Mouse (Mus musculus) layer of hippocampus, adult 8-10 months (tissue): ENCODE results near the gene Katnb1. TPM values are rescaled to one million over a fixed set of nuclear protein-coding genes. Genes with fewer than 3 reads are reported as not detected.

ENCODE experiments used
- DNase-seq, 2 experiments: peaks; one replicate each; pipeline ENCODE4 v3.0.0; 2022; ENCODE audit warnings: low spot score in 2 of 2
- total RNA-seq, 4 experiments: library from RNA; stranded (reverse); gene quantifications; 2 replicates each; pipeline ENCODE4 v1.2.4; 2022

The Katnb1 gene
- total RNA-seq, 4 experiments from 2014 or later, result 41.0 to 47.8 (median 43.0) TPM

- no peak for DNase-seq
These were observed 58.0 kb downstream of the Katnb1 start for GRCm38 (mm10) chr8:95139051-95139365.

DNA sequence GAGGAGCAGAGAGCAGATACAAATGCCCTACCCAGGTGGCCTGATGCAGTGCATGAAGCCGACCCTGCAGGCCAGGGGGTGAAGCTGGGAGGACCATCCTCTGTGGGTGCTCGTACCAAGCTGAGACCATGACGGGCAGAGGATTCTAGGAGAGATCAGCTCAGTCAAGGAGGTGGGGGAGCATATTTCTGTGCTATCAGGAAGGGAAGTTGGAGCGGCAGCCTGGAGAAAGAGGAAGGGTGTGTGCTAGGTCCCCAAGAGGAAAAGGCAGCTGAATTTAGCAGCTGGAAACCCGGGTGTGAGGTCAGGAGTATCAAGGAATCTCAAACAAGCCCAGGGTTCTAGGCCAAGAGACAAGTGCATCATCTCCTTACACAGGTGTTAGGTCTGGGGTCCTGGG, 59.6 kb downstream of the Katnb1 start:
- DNase-seq, result no peak

DNA sequence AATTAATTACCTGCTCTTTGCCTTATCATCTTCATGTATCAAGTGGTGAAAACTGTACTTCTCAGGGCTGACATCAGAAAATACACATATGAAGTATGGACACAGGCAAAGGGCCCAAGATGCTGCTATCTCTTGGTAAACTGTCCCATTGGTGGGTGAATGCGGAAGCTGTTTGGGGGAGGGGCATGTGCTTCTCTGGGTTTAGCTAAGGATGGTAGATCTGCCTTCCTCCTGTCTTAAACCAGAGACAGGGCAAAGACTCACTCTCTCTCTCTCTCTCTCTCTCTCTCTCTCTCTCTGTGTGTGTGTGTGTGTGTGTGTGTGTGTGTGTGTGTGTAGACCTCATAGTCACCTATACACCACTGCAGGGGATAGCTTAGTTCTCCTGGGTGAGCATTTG, 60.0 kb downstream of the Katnb1 start:
- no peak for DNase-seq

DNA sequence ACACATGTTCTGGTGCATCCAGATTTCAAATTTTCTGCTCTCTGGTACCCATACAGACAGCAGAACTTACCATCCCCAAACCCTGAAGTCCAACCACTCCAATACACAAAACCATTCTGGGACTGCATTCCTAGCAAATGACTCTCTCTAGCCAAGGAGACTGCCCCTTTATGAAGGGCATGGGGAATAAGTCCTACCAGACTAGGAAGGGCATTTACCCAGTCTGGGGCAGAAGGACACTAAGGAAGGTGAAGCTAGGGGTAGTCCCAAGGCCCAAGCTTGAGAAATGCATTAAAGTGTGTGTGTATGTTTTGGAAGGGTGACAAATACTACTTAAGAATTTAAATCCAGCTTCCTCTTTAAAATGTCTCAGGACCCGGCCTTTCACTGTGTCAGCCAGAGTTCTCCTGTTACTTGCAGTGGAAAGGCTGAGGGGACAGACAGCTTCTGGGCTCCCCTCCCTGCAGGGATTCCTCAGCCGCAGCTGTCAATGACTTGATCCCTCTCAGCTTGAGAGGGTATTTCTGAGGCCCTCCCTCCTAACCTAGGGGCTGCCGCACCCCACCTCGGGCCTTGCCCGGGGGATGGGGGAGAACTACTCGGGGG, 60.6 kb downstream of the Katnb1 start:
- no peak for DNase-seq

DNA sequence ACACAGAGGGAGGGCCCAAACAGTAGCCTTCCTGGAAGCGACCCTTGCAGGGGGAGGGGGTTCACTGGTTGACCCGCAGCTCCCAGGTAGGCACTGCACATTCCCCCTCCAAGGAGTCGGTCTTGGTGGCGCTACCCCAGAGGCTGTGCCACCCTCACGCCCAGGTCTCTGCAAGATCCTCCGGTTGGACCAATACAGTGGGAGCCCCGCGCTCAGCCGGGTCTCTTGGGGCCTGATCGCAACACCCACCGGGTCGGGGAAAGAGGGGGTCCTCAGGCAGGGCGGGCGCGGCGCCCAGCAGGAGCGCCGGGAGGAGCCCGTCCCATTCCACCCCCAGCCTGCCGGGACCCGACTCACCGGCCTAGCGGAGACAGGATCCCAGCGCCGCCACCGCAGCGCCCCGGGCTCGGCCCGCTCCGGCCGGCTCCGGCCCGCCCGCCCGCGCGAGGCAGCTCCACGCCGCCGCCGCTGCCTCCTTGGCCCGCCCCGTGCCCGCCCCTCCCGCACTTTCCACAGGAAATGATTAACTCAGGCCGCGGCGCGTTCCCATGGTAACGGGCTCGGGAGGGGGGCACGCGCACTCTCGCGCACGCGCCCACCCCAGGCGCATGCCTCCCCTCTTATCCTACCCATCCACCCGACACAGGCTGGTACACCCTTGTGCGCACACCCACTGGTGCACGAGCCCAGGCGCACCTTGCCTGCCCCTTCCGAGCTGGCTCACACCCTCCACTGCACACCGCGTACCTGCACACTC, 61.3 kb downstream of the Katnb1 start:
- peak; percentile 86 to 89 for DNase-seq

GRCm38 (mm10) chr8:95142985-95143804, 62.2 kb downstream of the Katnb1 start:
- DNase-seq, result peak; percentile 57 to 58

GRCm38 (mm10) chr8:95143805-95144630, 63.0 kb downstream of the Katnb1 start:
- DNase-seq, result no peak

DNA sequence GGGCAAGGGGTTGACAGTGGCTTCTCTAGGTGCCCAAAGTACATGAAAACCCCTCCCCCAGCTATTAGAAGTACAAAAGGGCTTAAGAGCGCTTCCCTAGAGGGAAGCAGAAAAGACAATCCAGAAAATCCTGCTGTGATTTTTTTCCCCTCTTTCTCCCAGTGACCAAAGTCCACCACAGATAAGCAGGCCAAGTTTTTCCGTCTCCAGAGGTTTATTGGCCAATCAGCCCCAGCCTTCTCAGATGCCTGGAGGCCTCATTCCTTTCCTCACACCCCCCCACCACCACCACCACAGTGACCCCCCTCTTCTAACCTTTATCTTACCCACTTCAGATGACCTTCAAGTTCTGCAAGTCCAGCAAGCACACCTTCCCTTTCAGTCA, 63.6 kb downstream of the Katnb1 start:
- DNase-seq, result no peak

DNA sequence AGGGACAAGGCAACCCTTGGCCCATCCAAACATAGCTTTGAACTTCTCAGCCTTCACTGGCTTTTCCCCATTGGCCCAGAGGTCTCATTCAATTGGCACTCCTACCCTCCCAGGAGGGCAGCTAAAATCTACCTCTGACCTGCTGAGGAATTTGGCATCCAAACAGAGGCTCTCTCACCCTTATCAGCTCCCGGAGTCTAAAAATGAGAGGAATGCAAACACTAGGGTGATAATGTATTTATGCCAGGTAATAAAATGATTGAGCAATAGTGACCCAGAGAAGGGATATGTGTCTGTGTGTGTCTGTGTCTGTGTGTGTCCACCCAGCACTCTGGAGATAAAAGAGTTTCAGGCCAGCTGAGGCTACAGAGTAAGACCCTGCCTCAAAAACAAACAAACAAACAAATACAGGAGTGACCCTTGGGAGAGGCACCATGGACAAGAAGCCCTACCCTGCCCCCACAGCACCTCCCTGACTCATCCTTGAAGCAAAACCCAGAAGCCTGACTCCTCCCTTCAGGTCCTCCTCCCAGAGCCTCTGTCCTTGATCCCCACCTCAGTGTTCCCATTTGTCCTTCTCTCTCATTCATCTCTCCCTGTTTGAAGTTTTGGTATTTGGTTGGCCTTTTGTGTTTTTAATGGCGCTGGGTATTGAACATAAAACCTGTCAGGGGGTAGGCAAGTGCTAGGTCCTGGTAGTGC, 65.2 kb downstream of the Katnb1 start:
- no peak for DNase-seq

- no peak for DNase-seq
These were observed 65.9 kb downstream of the Katnb1 start for GRCm38 (mm10) chr8:95146846-95147245.

DNA sequence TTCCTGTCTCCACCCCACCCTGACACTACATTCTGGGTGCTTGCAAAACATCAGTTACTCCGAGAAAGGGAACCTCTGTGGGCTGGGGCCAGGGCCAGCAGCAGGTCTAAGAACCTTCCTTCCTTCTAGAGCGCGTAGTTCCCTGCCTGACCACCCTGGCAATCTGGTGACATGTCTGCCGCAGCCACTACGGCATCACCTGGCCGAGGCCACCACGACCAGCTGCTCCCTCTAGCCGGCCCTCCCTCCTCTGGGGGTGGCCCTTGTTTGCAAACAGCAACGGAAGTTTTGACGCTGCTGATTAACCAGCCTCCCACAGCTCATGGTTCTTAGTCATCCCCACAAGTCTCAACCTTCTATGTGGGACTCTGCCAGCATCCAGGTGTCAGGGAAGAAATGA, 68.4 kb downstream of the Katnb1 start:
- DNase-seq, result no peak

- no peak for DNase-seq
These were observed 69.6 kb downstream of the Katnb1 start for GRCm38 (mm10) chr8:95150608-95151007.

Other genes with a start within 250 kb of the Katnb1 start
- 10 to 100 TPM; 83.6 to 98.9 (median 87.1) TPM for gene Coq9, start 242.9 kb upstream of the Katnb1 start, total RNA-seq
- 10 to 100 TPM; 62.0 to 88.0 (median 71.0) TPM for gene Ciapin1, start 242.8 kb upstream of the Katnb1 start, total RNA-seq
- 10 to 100 TPM; 62.9 to 80.4 (median 72.9) TPM for gene Polr2c, start 223.7 kb upstream of the Katnb1 start, total RNA-seq
- gene Dok4, start 204.9 kb upstream of the Katnb1 start, total RNA-seq, result 10 to 100 TPM; 18.1 to 22.7 (median 19.8) TPM
- 1 to 10 TPM; 1.0 to 2.6 (median 1.4) TPM for gene Ccdc102a, start 163.1 kb upstream of the Katnb1 start, total RNA-seq
- gene Adgrg5, start 157.5 kb upstream of the Katnb1 start, total RNA-seq, result under 1 TPM in 2 of 4 experiments, not detected in 2; 0.73 to 0.85 TPM
- gene Adgrg1, start 106.4 kb upstream of the Katnb1 start, total RNA-seq, result 10 to 100 TPM; 81.5 to 97.4 (median 90.2) TPM
- under 1 TPM in 3 of 4 experiments, not detected in 1; 0.20 to 0.47 (median 0.27) TPM for gene Adgrg3, start 63.5 kb upstream of the Katnb1 start, total RNA-seq
- gene Drc7, start 26.1 kb upstream of the Katnb1 start, total RNA-seq, result 1 to 10 TPM; 1.7 to 3.6 (median 1.8) TPM
- 10 to 100 TPM; 61.6 to 80.0 (median 69.9) TPM for gene Kifc3, start 121.6 kb downstream of the Katnb1 start, total RNA-seq
- under 1 TPM; 0.61 to 0.93 (median 0.63) TPM for gene Cngb1, start 225.4 kb downstream of the Katnb1 start, total RNA-seq
- gene Tepp, start 229.4 kb downstream of the Katnb1 start, total RNA-seq, result not detected